Mouse (Mus musculus) hindbrain, postnatal 0 days (tissue): ENCODE measurements at regions not wholly inside any gene's neighbourhood (a gene's known extent, or its start where the extent isn't known, plus 50 kb on each side); places are given as distances from the start of the nearest gene placed in this dataset.
A peak's percentile ranks its signal among the peaks of the same experiment; 100 is the strongest.
"Not testable (repeated sequence)": the region's sequence is repeated elsewhere in the genome, so short reads cannot be mapped to it uniquely, and the experiment has no call there.

ENCODE experiments used
- ATAC-seq: fragments of 200-750 bp; cut with Nextera tagmentation; 2 replicates; pipeline ENCODE4 v1.8.0; 2017; ENCODE audit warnings: mild to moderate bottlenecking, moderate TSS enrichment, moderate library complexity
- DNase-seq: peaks from one replicate; pipeline ENCODE4 v3.0.0-alpha.2; 2015; ENCODE audit warnings: low spot score
- H3K27ac ChIP-seq: fragments of 300-500 bp; sonication (generic); 2 replicates; pipeline ENCODE4 v1.5.1; 2014; ENCODE audit warnings: mild to moderate bottlenecking
- H3K27me3 ChIP-seq: fragments of 300-500 bp; sonication (generic); 2 replicates; pipeline ENCODE4 v1.6.1; 2014; ENCODE audit warnings: low read length, mixed read lengths; ENCODE audit not compliant: insufficient read depth
- H3K36me3 ChIP-seq: fragments of 300-500 bp; sonication (generic); 2 replicates; pipeline ENCODE4 v1.6.1; 2014; ENCODE audit warnings: low read length, mixed read lengths; ENCODE audit not compliant: insufficient read depth
- H3K4me1 ChIP-seq: fragments of 300-500 bp; sonication (generic); 2 replicates; pipeline ENCODE4 v1.6.1; 2014; ENCODE audit warnings: antibody characterized with exemption, low read length, mixed read lengths; ENCODE audit not compliant: insufficient read depth
- H3K4me2 ChIP-seq: fragments of 300-500 bp; sonication (generic); 2 replicates; pipeline ENCODE4 v1.6.1; 2014; ENCODE audit warnings: low read depth, mild to moderate bottlenecking, low read length, moderate library complexity, mixed read lengths
- H3K4me3 ChIP-seq: fragments of 300-500 bp; sonication (generic); 2 replicates; pipeline ENCODE4 v1.5.1; 2014; ENCODE audit warnings: low read length
- H3K9ac ChIP-seq: fragments of 300-500 bp; sonication (generic); replicated peaks from 2 replicates; pipeline ENCODE4 v1.6.1; 2014; ENCODE audit warnings: mild to moderate bottlenecking, low read length, moderate library complexity, mixed read lengths
- H3K9me3 ChIP-seq: fragments of 300-500 bp; sonication (generic); 2 replicates; pipeline ENCODE4 v1.6.1; 2016; ENCODE audit warnings: low read length, mixed read lengths
- CTCF ChIP-seq: IDR thresholded peaks from 2 replicates; pipeline ENCODE4 v1.5.1; 2016; ENCODE audit warnings: antibody characterized with exemption, control low read depth, low read depth
- WGBS: fragments of 180-500 bp; shearing (Covaris S2); extraction: QIAGEN DNeasy Blood & Tissue Kit; methylation state at CpG from one replicate; pipeline ENCODE4 v1.1.7; 2014; 5-methylcytosine and 5-hydroxymethylcytosine counted together

DNA sequence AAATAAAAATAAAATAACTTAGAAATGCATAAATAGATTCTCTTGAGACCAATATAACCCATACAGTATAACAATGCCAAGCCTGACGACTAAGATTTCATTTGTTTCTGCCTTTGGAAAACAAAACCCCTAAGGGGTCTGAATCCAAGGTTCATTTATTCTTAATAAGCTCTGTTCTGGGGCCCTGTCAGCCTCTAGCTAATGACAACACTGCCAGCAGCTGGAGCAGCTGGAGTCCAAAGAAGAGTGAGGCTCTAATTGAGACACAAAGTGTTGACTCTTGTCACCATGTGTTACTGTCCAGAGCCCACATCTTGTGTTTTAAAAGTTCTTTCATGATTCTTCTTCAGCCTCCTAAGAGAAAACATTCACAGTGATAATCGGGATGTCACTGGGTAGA is 298.5 kb upstream of the Gm6657 start:
- no peak overlapping the region for H3K4me2 ChIP-seq
- no peaks in the 10 kb centered on the region for H3K27me3 ChIP-seq
- no peaks in the 10 kb centered on the region for H3K9me3 ChIP-seq
- WGBS, result 44% methylated on average over 2 of the region's 2 CpGs
- H3K27ac ChIP-seq, result no peak overlapping the region
- no peak overlapping the region for H3K4me3 ChIP-seq
- no peak for TF ChIP-seq CTCF
- DNase-seq (no peak), ATAC-seq (no peak)
- no peaks in the 10 kb centered on the region for H3K4me1 ChIP-seq
- H3K36me3 ChIP-seq, result no peaks in the 10 kb centered on the region
- no peak overlapping the region for H3K9ac ChIP-seq

DNA sequence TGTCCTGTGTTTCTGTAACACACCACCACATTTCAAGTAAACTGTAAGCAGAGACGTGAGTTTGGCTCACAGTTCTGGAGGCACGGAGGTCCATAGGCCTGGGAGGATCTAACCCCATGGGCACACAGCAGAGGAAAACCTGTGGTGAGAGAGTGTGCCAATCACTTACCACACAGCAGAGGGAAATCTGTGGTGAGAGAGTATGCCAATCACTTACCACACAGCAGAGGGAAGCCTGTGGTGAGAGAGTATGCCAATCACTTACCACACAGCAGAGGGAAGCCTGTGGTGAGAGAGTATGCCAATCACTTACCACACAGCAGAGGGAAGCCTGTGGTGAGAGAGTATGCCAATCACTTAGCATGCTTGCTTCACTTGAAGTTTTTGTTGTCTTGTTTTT is 295.1 kb upstream of the Gm6657 start:
- H3K4me2 ChIP-seq, H3K36me3 ChIP-seq, H3K4me1 ChIP-seq, H3K27ac ChIP-seq, H3K9ac ChIP-seq, ATAC-seq, H3K4me3 ChIP-seq, H3K27me3 ChIP-seq, DNase-seq, H3K9me3 ChIP-seq: not testable (repeated sequence)
- 58% methylated on average over 2 of the region's 2 CpGs for WGBS

GRCm38 (mm10) chr12:77901254-77901653 is 292.8 kb upstream of the Gm6657 start:
- TF ChIP-seq CTCF, result no peak
- DNase-seq (no peak), ATAC-seq (no peak)
- Histone ChIP-seq H3K4me1 (no peaks in the 10 kb centered on the region), H3K4me2 (no peak overlapping the region), H3K36me3 (no peaks in the 10 kb centered on the region), H3K9me3 (no peaks in the 10 kb centered on the region), H3K27me3 (no peaks in the 10 kb centered on the region), H3K4me3 (no peak overlapping the region), H3K27ac (no peak overlapping the region), H3K9ac (no peak overlapping the region)
- WGBS, result 23% methylated on average over 1 of the region's 1 CpGs

GRCm38 (mm10) chr12:77912863-77913554 is 281.0 kb upstream of the Gm6657 start:
- no peak for ATAC-seq
- no peaks in the 10 kb centered on the region for H3K9me3 ChIP-seq
- TF ChIP-seq CTCF, result no peak
- no peaks in the 10 kb centered on the region for H3K27me3 ChIP-seq
- DNase-seq, result no peak
- no peak overlapping the region for H3K4me3 ChIP-seq
- no peak overlapping the region for H3K9ac ChIP-seq
- no peak overlapping the region for H3K27ac ChIP-seq
- no peak overlapping the region for H3K4me2 ChIP-seq
- WGBS, result 20% methylated on average over 4 of the region's 4 CpGs
- no peaks in the 10 kb centered on the region for H3K36me3 ChIP-seq
- no peaks in the 10 kb centered on the region for H3K4me1 ChIP-seq

- Histone ChIP-seq H3K27ac (no peak overlapping the region), H3K27me3 (no peaks in the 10 kb centered on the region), H3K4me3 (no peak overlapping the region), H3K9me3 (no peaks in the 10 kb centered on the region), H3K9ac (no peak overlapping the region), H3K4me2 (no peak overlapping the region), H3K4me1 (no peaks in the 10 kb centered on the region), H3K36me3 (no peaks in the 10 kb centered on the region)
- DNase-seq (peak; percentile 65), ATAC-seq (peak; percentile 79)
- WGBS, result 29% methylated on average over 4 of the region's 4 CpGs
- TF ChIP-seq CTCF, result no peak
Observed at GRCm38 (mm10) chr12:77928729-77929128, 265.3 kb upstream of the Gm6657 start.

- Histone ChIP-seq H3K9ac (no peak overlapping the region), H3K36me3 (no peaks in the 10 kb centered on the region), H3K27me3 (no peaks in the 10 kb centered on the region), H3K9me3 (no peaks in the 10 kb centered on the region), H3K4me3 (no peak overlapping the region), H3K4me2 (no peak overlapping the region), H3K27ac (no peak overlapping the region), H3K4me1 (no peaks in the 10 kb centered on the region)
- no peak for TF ChIP-seq CTCF
- DNase-seq, result no peak
- WGBS, result 63% methylated on average over 1 of the region's 1 CpGs
- no peak for ATAC-seq
Observed at GRCm38 (mm10) chr12:77929571-77929970, 264.5 kb upstream of the Gm6657 start.

DNA sequence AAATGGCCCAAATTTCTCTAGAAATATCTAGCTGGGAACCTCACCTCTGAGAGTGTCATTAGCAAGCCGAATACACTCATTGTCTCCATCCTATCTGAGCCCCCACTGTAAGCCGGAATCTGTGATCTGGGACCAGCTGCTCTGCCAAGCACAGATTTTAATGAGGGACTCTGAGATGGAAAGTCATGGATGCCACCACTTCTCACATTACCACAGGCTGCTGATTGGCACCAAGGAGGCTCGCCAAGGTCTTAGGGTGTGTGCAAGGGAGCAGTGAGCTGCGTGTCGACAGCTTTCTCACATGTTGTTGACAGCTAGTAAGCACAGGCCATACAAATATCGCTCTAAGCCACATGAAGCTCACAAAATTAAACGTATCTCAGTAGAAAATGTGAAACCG is 250.1 kb upstream of the Gm6657 start:
- WGBS, result 53% methylated on average over 8 of the region's 8 CpGs
- no peak for TF ChIP-seq CTCF
- Histone ChIP-seq H3K4me3 (no peak overlapping the region), H3K9me3 (no peaks in the 10 kb centered on the region), H3K27me3 (no peaks in the 10 kb centered on the region), H3K27ac (no peak overlapping the region), H3K4me2 (no peak overlapping the region), H3K9ac (no peak overlapping the region), H3K36me3 (no peaks in the 10 kb centered on the region), H3K4me1 (no peaks in the 10 kb centered on the region)
- DNase-seq (peak; percentile 17), ATAC-seq (no peak)
